Mouse (Mus musculus) left cerebral cortex, postnatal 4 days (tissue): Measurements from ENCODE around the gene Gucy2g. TPM values are rescaled to one million over a fixed set of nuclear protein-coding genes. Genes with fewer than 3 reads are reported as not detected.
A peak's percentile ranks its signal among the peaks of the same experiment; 100 is the strongest.
"Not testable (repeated sequence)": the region's sequence is repeated elsewhere in the genome, so short reads cannot be mapped to it uniquely, and the experiment has no call there.

Source experiments
- DNase-seq: peaks from one replicate; pipeline ENCODE4 v3.0.0-alpha.2; 2022
- intact Hi-C: fragments of 180-260 bp; cut with DNase I; formaldehyde crosslinking; loops from one replicate; pipeline ENCODE4 v1.15.1; 2025
- total RNA-seq, 2 experiments: library from RNA; stranded (reverse); gene quantifications; 2 replicates each; pipeline ENCODE4 v1.2.3; 2021

Gene Gucy2g
- total RNA-seq, 2 experiments from 2014 or later: 0.80 to 0.83 TPM

DNA sequence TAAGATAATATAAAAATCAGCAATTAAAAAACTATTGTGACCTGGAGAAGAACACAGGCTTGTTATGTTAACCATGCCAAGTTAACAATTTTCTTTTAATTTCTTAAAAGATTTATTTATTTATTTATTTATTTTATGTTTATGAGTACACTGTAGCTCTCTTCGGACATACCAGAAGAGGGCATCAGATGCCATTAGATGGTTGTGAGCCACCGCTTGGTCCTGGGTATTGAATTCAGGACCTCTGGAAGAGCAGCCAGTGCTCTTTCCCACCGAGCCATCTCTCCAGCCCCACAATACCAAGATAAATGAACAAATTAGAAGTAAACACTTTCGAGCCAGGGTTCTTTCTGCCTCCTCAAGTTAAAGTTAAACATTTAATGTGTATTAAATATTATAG is 32.4 kb downstream of the Gucy2g start:
- no peak for DNase-seq
- intact Hi-C loops: loop anchor here (5.0 to 10.0 kb wide), 3 partner anchors 111 to 1266 kb away; partner anchors contain the start of genes Adra2a, Bbip1 and Shoc2

DNA sequence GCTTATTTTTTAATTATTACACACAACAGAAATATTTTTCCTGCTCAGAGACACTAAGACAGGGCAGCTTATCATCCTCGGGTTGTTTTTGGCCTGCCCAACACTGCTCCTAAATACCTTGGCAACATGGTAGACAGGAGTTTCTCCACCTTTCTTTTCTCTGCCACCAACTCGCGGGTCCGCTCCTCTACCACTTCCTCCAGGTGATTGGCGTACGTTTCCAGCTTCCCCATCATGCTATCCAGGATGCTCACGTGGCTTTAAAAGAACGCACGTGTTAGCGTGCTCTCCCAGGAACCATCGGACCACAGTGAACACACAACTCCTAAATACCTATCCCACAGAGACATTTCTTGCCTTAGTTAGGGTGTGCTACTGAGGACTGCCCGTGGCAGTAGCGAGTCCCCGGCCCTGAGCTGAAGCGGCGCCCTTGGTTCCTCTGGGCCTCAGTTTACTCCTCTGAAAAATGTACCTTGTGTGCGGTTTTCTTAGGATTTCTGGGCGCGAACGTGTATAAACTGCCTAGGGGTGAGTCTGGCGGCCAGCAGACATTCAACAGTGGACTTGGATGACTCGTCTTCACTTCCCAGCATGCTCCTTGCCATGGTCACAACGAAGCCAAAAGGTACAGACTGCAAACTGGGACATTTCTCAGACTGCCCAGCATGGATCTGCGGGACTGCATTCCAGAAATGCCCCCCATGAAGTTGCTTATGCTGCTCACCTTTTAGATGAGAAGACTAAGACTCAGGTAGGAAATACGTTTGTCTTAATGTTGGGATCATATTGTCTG is 33.1 kb downstream of the Gucy2g start:
- DNase-seq: no peak
- intact Hi-C loops: loop anchor here (5.0 to 10.0 kb wide), 3 partner anchors 111 to 1266 kb away; partner anchors contain the start of genes Adra2a, Bbip1 and Shoc2

DNA sequence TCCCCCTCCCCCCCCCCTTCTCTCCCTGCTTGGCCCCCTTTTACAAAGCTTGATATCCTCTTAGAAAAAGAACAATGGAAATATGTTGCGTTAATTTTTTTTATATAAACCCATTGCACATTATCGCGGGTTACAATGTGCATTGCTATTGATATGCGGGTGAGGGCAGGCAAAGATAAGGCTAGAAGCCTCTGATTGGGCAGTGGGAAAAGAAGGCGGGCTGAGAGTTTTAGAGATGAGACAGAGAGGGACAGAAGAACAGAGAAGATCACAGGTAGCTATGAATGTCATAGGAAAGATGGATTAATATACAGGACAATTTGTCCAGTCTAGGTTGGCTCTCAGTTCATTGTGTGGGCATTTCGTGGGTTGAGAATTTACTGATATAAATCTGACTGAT is 33.8 kb downstream of the Gucy2g start:
- DNase-seq: no peak
- intact Hi-C loops: loop anchor here (5.0 to 10.0 kb wide), 3 partner anchors 110 to 1265 kb away; partner anchors contain the start of genes Adra2a, Bbip1 and Shoc2

DNA sequence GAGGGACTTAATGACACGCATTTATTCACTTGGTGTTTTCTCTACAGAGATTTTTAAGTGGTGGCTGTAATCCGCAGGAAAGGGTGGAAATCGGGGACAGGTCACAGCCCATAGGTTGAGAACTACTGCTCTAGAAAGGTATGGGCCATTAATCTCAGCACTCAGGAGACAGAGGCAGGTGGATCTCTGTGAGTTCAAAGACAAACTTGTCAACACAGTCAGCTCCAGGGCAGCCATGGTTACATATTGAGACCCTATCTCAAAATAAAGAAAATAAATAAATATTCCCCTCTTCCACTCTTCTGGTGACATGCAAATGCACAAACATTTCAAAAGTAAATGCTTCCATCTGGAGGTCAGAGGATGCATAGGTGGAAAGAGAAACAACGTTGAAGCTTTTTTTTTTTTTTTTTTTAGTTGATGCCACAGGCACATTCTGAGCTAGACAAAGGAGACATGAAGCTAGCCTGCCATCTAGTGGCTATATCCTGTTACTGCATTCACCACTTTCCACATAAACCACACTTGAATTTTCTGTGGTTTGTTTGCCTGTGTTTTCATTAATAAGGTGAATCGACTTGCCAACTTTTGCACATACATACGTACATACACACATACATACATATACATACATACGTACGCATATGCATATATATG is 34.4 kb downstream of the Gucy2g start:
- peak; percentile 51 for DNase-seq
- intact Hi-C loops: loop anchor here (5.0 to 10.0 kb wide), 3 partner anchors 109 to 1264 kb away; partner anchors contain the start of genes Adra2a, Bbip1 and Shoc2

DNA sequence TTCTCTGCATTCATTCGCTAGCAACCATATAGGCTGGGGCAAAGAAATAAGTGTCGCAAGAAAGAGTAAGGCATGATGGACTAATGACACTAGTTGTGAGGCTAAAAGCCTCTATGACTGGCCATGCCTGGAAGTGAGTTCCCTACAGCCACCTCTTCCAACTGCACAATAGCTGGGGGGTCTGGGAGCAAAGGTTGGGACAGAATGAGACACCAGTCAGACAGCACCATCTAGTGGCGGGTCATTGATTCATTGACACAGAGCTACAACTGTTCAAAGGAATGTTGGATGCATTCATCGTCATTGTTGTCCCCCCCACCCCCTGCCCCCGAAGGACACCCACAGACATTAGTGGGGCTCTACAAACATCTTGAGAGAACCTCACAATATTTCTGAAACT is 42.7 kb downstream of the Gucy2g start:
- intact Hi-C loops: loop anchor here (5.0 kb wide), 1 partner anchor 106 kb away; no protein-coding TSS in a partner anchor
- peak; percentile 68 for DNase-seq

DNA sequence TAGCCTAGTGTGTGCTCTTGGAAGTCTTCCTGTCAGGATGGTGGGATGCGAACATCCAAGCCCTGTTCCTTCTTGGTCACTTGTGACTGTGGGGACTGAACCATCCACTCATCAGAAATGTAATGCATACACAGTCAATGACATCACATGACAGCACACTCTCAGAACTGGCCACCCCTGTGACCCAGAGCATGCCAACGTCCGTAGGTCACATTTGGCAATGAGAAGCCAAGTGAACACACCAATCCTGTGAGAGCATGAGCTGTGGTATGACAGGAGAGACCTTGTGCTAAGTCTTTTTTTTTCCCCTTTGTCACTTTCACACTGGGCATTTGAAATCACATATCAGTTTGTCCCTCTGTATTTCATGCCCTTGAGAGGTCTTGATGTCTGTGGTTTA is 45.5 kb downstream of the Gucy2g start:
- DNase-seq: no peak
- intact Hi-C loops: loop anchor here (5.0 kb wide), 1 partner anchor 103 kb away; no protein-coding TSS in a partner anchor

DNA sequence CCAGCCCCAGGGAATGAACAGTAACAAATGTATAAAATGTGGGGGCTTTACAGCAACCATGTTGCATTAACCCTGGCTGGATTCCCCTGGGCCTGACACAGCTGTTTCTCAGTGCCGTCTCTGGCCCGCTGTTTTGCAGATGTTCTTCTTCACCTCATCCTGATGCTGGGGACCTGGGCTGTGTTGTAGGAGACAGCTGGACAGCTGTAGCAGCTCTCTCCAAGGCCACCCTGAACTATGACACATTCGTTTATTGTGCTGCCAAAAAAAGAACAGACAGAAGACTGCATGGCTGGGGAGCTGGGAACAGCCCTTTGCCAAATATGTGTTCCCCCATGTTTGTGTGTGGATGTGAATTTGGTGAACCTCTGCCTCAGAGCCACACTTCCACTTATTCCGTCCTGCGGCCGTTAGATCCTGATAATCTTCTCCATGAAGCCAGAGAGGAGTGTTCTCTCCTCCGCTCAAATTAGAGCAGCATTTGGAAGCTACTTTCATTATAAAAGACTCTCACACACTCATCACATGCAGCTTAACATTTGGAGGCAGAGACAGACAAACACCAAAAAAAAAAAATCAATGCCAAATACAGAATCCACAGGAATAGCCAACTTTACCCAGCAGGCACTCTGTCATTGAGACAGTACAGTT is 46.4 kb downstream of the Gucy2g start:
- intact Hi-C loops: loop anchor here (5.0 kb wide), 1 partner anchor 102 kb away; no protein-coding TSS in a partner anchor

DNA sequence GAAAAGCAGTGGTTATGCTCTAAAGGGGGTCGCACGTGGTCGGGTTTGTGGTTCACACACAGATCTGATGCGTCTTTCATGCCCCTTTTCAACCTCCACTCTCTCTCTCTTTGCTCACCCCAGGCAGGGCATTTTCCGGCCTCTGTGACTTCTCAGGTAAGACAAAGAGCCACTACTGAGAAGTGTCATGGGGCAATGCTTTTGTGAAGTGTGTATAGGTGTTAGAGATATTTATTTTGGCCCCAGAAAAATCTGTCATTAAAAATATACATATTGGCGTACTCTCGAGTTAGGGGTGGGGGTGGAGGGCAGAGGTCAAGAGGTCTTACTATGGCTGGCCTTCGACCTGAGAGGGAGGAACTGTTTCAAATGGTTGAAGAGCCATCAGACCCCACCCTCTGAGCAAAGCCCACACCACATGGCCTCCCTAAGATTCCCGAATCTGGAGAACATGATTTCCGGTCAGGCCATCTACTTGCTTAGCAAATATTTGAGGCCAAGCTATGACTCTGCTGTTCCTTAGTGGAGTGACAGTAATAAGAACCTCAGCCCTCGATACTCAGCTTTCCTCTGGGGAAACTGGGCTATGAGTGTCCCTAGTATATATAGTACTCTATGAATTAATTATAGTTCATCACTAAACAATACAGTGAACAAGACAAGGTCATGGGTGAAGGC is 47.2 kb downstream of the Gucy2g start:
- no peak for DNase-seq

More for the DNA sequence above, 46.4 kb downstream of the Gucy2g start:
- DNase-seq: no peak

DNA sequence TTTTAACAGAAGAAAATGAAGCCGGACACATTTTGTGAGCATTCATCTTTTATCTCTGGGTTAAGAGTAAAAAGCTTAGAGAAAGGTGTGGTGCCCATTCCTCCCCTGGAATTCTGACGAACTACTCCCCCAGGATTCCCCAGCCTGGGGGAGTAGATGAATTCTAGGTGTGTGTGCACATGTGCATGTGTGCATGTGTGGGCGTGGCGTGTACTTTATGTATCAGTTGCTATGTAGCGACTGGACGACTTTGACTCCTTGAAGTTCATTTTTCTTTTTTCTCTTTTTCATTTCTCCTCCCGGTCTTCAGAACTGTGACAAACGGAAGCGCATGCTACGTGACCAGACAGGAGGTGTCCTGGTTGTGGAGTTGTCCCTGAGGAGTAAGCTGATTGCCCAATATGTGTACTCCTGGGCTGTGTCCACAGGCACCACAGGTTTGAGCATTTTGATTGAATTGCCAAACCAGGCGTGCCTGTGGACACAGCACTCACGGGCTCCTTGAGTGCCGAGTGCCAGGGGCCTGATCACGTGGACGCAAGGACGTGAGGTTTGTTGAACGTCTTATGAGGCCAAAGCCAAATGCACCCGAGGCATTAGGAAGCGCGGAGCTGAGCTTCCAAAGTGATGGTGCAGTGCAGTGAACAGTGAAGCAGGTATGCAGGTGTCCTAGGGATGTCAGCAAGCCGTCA is 48.6 kb downstream of the Gucy2g start:
- no peak for DNase-seq
- intact Hi-C loops: no loop called here

More for the DNA sequence above, 47.2 kb downstream of the Gucy2g start:
- intact Hi-C loops: no loop called here

DNA sequence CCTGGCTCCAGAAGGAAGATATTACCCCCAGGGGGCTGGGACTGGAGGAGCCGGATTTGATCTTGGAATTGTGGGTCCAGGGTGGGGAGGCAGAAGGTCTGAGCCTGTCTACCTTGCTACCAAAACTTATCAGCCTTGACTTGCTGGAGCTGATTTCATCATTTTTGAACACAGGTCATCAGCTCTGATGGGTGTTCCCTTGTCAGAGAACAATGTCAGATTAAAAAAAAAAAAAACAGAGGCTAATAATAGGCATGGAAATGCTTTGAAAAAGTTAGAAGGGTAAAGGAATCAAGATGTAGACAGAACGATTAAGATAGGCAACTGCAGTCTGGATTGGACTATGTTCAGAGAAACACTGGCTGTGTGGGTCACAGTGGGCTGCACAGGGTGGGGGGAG is 49.4 kb downstream of the Gucy2g start:
- no peak for DNase-seq
- intact Hi-C loops: no loop called here

DNA sequence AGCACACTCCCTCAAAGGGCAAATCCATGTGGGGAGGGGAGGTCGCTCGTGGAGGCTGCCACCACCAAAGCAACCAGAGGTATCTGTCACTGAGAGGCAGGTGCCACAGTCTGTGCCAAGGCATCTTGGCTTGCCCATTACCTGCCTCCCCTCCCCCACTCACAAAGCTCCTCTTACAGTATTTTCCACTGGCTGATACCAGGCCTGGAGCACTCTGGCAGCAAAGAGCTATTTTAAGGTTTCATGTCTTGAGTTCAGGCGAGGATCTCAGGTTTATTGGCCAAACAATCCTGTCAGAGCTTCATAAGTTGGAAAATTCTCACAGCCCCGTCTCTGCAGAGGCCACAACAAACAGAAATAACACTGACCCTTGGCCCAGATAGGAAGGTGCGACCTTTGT is 51.0 kb downstream of the Gucy2g start:
- intact Hi-C loops: no loop called here

DNA sequence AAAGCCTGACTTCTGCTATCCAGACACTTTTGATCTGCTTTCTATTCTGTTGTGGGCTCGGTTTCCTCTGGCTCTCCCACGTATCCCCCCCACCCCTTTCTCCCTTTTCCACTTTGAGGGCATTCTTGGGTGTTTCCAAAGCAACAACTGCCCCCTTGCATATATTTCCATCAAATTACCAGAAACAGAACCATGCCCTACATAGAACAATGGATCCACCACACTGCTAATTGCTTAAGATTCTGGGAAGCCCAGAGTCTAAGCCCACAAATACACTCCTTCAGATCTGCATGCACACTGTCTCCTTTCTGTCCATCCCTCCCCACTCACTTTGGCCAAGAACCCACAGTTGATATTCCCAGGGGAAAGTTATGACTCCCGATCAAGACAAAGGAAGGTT is 55.4 kb downstream of the Gucy2g start:
- no peak for DNase-seq
- intact Hi-C loops: no loop called here

More for the DNA sequence above, 51.0 kb downstream of the Gucy2g start:
- DNase-seq: no peak

DNA sequence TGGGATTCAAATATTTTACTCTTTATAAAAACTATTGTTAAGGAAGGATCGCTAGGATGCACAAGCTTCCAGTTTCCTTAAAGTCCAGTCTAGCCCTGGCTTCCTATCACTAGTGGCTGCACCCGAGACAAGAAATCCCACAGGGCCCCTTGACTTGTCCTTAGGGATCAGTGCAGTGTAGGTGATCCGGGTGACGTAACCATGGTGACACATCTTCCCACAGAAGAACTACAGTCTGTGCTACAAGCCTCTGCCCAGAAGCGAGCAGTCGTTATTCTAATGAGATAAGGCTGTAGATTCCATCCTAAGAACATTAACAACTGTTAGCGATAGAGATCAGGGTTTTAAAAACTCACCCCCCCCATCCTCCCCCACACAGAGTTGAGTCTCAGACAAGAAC is 56.0 kb downstream of the Gucy2g start:
- no peak for DNase-seq
- intact Hi-C loops: no loop called here

DNA sequence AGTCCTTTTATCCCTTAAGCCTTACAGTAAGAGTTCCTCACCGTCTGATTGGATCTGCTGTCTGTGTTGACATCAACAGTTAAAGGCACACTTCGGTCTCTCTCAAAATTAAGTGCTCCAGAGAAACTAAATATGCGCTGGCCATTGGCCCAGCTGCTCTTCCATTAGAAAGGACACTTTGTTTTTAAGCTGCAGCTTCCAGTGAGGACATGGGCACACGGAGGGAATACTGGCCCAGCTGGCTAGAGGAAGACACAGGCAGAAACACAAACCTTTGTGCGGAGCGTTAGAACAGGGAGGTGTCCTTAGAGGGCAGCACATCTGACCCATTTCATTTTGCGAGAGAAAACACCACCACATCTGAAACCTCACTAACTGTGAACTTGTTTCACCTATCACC is 56.6 kb downstream of the Gucy2g start:
- intact Hi-C loops: no loop called here
- DNase-seq: no peak

DNA sequence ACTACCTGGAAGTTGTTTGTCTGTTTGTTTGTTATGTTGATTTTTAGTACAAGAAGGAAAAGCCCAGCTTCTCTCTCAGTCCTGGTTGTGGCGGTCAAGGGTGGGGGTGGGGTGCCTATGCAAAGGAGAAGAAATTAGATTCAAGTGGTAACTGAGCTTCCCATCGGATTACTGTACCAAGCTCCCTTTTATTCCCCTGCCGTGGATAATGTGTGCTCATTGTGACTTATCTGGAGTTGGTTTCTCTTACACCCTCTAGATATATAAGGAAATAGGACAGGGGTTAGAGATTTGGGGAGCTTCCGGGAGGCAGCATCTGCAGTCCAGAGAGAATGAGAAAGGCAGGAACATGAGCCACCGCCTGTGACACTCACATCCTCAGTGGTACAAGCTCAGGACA is 60.6 kb downstream of the Gucy2g start, which contains the start of gene Tectb:
Gene Tectb, plus strand, starts transcription at position 301 of the 400 bp plus-strand sequence.
- no peak for DNase-seq
- intact Hi-C loops: no loop called here

DNA sequence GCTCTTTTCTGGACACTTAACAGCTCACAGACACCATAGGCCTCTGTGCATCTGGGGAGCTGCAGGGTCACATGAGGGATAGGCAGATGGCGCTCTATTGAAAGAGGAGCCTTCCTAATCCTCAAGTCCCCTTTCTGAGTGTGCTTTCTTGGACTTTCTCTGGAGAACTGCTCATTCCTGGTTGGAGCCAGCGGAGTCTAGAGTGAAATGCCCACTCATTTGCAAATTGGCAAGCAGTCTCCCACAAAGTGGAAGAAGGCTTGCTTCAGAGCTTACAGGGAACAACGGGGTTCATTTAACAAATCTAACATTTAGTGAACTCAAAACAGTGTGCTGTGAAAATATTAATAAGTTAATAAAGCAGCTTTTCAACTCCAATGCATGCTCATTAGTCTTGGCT is 63.9 kb downstream of the Gucy2g start:
- intact Hi-C loops: no loop called here
- DNase-seq: no peak

DNA sequence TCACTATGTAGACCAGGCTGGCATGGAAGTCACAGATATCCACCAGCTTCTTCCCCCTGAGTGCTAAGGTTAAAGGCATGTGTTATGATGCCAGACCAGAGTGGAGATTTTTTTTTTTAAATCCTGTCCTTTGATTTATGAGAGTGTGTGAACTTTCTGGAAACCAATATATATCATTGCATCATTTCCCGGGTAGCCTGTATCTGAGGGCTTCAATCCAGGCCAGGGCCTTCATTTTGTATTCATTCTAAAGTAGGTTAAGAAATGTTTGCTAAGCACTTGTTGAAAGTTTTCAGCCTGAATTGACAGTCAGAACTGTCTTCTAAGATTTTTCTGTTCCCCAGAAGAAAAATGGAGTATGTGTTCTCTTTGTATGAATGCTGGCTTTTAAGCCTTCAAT is 69.5 kb downstream of the Gucy2g start:
- no peak for DNase-seq
- intact Hi-C loops: no loop called here

DNA sequence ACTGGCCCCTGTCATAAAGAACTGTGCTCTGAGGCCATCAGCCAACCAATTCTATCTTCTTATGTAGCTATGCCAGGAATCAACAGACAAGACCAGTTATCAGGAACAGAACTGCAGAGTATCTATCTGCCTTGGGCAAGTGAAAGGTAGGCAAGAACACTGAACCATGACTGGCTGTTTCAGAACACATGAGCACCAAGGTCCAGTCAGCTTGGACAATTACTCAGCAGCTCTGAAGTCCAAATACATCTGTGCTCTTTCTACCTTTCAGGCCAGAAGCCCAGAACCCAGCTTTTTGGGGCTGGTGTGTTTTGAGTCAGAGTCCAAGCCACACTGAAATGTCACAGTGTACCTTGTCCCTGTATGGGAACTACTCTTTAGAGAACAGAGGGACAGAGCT is 70.6 kb downstream of the Gucy2g start:
- DNase-seq: no peak
- intact Hi-C loops: no loop called here

DNA sequence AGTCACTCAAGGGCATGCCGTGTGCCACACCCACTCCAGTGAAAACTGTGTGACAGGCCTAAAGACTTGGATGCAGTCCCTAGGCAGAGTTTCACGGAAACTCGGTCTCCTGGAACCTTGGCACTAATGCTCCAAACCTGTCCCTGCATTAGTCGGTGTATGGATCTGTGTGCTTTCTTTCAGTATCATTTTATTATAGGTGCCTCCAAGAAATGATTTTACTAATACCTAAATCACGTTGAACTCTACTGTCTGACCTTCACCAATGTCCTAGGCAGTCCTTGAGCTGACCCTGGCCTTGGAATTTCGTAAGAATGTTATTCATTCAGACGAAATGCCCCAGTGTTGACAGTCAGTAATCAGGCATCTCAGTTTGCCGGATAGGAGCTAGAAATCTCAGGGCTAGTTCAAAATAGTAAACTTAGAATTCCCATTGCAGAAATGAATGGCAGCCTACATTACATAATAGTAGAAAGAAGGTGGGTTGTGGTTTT is 71.8 kb downstream of the Gucy2g start:
- intact Hi-C loops, DNase-seq: not testable (repeated sequence)

DNA sequence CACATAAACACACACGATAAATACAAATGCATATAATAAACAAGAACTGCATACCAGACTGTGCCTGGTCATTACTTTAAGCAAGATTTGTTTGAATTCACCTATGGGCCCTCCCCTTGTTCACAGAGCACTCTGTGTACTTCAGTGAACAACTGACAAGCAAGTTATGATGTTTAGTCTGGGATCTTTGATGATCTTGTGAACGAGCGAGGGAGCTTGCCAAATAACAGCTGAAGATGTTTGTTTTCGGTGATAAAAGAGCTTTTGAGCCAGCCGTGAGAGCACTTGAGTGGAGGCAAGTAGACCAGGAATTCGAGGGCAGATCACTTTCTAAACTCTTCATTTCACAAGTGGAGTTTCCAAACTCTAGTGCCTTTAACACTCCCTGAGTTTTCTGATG is 72.7 kb downstream of the Gucy2g start:
- intact Hi-C loops: no loop called here

More for the DNA sequence above, 72.7 kb downstream of the Gucy2g start:
- no peak for DNase-seq
